Mouse (Mus musculus) adrenal gland, postnatal 36 days (tissue): Measurements from ENCODE around the gene Lin7a. TPM values are rescaled to one million over a fixed set of nuclear protein-coding genes. Genes with fewer than 3 reads are reported as not detected.

Experiments used
- DNase-seq, 2 experiments: peaks; one replicate each; pipeline ENCODE4 v3.0.0; 2021; ENCODE audit warnings: mixed read lengths in 1 of 2
- long read RNA-seq, 2 experiments: library from polyadenylated mRNA; stranded (forward); transcript quantifications; one replicate each; pipeline ENCODE4 v2.0.0; 2021; ENCODE audit warnings: borderline sequencing depth in 2 of 2
- total RNA-seq, 2 experiments: library from RNA; stranded (reverse); gene quantifications; 2 replicates each; pipeline ENCODE4 v1.2.3; 2021

Gene Lin7a
- 1 to 10 TPM; 1.5 to 2.1 TPM for total RNA-seq
- long read RNA-seq, experiment 1: 0 reads
- long read RNA-seq, experiment 2: 0 reads

GRCm38 (mm10) chr10:107271321-107272130 lies at the start of gene Lin7a:
Gene Lin7a, plus strand, starts transcription at chr10:107271686.
- DNase-seq: peak in 1 of 2 experiments; percentile 3

GRCm38 (mm10) chr10:107221726-107222125 lies 49.8 kb upstream of the Lin7a start:
- no peak for DNase-seq

GRCm38 (mm10) chr10:107222406-107223185 lies 48.9 kb upstream of the Lin7a start:
- DNase-seq: no peak

- DNase-seq: no peak
Measured at GRCm38 (mm10) chr10:107223186-107223440, 48.4 kb upstream of the Lin7a start.

GRCm38 (mm10) chr10:107223821-107224220 lies 47.7 kb upstream of the Lin7a start:
- DNase-seq: no peak

- DNase-seq: no peak
Measured at GRCm38 (mm10) chr10:107224596-107225330, 46.7 kb upstream of the Lin7a start.

GRCm38 (mm10) chr10:107225331-107225835 lies 46.1 kb upstream of the Lin7a start:
- no peak for DNase-seq

- DNase-seq: no peak
Measured at GRCm38 (mm10) chr10:107225871-107226270, 45.6 kb upstream of the Lin7a start.

GRCm38 (mm10) chr10:107227901-107228300 lies 43.6 kb upstream of the Lin7a start:
- DNase-seq: no peak

- DNase-seq: no peak
Measured at GRCm38 (mm10) chr10:107228776-107229175, 42.7 kb upstream of the Lin7a start.

- DNase-seq: no peak
Measured at GRCm38 (mm10) chr10:107229416-107229815, 42.1 kb upstream of the Lin7a start.

- no peak for DNase-seq
Measured at GRCm38 (mm10) chr10:107230081-107230850, 41.2 kb upstream of the Lin7a start.

GRCm38 (mm10) chr10:107230851-107231130 lies 40.7 kb upstream of the Lin7a start:
- DNase-seq: no peak

GRCm38 (mm10) chr10:107231421-107232010 lies 40.0 kb upstream of the Lin7a start:
- DNase-seq: no peak

- no peak for DNase-seq
Measured at GRCm38 (mm10) chr10:107232491-107233110, 38.9 kb upstream of the Lin7a start.

- DNase-seq: no peak
Measured at GRCm38 (mm10) chr10:107233221-107233620, 38.3 kb upstream of the Lin7a start.

- no peak for DNase-seq
Measured at GRCm38 (mm10) chr10:107233825-107234224, 37.7 kb upstream of the Lin7a start.

- DNase-seq: no peak
Measured at GRCm38 (mm10) chr10:107234421-107235400, 36.8 kb upstream of the Lin7a start.

GRCm38 (mm10) chr10:107235496-107235895 lies 36.0 kb upstream of the Lin7a start:
- no peak for DNase-seq

GRCm38 (mm10) chr10:107236211-107236610 lies 35.3 kb upstream of the Lin7a start:
- no peak for DNase-seq
